Mouse (Mus musculus) kidney, postnatal 4 days (tissue): Measurements from ENCODE around the gene Btf3l4.

Experiments used
- DNase-seq, 2 experiments: peaks; one replicate each; pipeline ENCODE4 v3.0.0; 2021; ENCODE audit warnings: mixed read lengths in 2 of 2

Gene Btf3l4

DNA sequence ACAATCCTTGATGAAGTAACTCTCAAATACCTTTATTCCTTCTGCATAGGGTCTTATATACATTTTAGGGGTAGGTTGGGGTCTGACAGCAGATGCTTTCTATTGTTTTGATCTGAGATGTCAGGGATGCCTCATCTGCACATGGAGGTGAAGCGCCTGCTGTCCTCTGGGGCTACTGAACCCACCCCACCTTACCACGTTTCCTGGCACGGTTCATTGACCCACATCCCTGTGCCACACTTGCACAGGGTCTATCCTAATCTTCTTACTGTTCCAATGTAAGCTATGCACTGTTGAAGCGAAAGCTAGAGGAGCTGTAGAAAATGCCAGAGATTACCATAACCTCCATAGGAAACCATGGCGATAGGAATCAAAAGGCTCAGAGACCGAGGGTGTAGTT lies 21.9 kb downstream of the Btf3l4 start:
- DNase-seq: no peak

DNA sequence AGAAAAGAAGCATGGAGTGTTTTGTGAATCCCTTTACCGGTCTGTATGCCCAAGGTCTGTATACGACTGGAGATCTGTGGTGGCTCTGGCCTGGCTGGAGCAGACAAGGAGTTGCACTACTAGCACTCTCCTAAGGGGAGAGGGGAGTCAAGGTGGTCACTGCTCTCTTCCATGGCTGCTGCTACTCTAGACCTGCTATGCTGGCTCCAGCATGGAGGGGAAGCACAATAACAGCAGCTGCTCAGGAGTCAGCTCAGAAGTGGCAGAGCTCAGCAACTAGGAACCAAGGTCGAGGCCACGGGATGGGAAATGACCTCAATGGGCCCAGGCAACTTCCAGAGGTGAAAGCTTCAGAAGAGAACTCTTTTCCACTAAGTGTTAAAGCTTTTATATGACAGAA lies 22.3 kb downstream of the Btf3l4 start:
- DNase-seq: no peak

DNA sequence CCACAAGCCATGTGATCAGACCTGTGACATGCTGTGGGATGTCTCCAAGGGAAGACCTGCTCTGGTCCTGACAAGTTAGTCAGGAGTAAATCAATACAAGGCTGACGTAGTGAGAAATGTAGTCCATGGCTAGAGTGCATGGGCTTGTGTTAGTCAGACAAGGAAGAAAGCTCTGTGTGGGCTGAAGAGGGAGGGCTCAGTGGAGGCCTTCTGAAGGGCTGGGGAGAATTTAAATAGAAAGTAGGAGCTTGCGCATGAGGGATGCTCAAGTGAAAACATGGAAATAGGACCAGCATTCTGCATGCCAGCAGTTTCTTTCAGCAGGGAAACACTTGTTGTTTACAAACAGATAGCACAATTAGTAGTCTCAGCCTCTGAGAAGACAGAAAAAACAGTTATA lies 29.9 kb downstream of the Btf3l4 start:
- no peak for DNase-seq

- DNase-seq: peak; percentile 88
Measured at GRCm38 (mm10) chr4:108798083-108798830, 35.2 kb downstream of the Btf3l4 start.

DNA sequence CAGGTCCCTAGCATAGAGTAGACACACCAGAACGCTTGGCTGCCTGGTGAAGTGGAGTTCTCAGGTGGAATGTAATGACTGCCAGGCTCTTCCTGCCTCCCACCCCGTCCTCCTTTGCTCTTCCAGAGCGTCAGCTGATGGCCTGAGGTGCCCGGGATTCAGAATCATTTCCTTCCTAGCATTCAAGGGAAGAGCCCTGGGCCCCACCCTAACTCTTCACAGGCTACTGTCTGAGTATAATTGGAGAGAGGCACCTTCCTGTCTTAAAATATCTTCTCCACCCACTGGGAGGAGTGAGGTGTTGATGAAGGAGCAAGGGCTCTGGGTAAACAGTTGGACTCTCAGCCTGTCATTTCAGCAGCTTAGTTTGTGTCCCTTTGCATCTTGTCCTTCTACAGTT lies 36.7 kb downstream of the Btf3l4 start:
- no peak for DNase-seq

DNA sequence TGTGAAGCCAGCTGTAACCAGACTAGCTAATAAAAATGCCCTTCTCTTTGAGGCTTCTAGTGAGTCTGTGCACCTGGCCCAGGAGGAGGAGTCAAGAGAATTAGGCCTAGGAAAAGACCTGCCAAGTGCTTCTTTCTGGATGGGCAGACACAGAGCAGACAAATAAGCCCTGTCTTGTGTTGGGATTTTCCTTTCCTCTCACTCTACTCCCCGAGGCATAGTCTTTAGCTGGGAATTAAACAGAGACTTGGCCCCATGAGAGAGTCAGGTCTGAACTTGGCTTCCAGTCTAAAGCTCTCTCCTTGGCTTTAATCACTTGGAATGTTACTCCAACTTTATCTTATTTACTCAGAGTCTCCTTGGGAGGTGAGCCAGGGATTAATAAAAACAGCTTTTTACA lies 39.5 kb downstream of the Btf3l4 start:
- DNase-seq: no peak

DNA sequence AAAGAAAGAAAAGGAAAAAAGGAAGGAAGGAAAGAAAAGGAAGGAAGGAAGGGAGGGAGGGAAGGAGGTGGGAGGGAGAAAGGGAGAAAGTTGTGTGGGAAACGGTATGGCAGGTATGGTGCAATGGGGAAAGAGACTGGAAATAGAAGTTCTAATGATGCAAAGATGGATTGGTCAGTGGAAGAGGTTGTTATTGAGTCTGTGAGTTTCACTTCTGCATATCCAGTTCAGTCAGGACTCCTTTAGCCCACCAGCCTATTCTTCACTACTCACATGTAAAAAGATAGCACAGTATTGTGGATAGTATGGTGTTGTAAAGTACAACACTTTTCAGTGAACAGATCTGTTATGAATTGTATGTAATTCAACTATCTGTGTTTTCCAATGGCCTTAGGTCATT lies 42.9 kb downstream of the Btf3l4 start:
- no peak for DNase-seq

DNA sequence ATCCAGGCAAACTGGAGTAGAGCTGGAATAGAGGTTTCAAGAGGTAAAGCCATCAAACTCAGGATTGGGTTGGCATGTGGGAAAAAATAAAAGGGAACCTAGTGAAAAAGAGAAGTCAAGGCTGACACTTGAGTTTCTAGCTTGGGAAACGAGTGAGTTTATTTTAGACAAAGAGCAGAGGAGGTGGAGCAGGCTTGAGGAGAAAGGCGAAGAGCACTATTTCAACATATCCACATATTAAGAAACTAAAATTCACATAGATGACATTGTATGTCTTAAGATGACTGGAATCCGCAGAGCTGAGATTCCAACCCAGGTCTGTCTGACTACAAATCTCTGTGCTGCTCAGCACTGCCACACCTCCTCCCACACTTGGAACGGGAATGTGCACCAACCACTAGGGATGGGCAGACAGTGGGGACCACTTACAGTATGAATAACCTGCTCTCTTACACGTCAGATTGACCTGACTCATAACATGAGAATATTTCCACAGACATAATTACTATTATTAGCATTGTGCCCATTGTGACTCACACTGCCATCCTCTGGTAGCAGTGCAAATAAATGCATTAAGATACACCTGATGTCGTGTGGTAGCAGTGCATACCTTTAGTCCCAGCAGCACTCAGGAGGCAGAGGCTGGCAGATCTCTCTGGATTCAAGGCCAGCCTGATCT lies 44.0 kb downstream of the Btf3l4 start:
- DNase-seq: no peak

GRCm38 (mm10) chr4:108782421-108783085 lies 50.9 kb downstream of the Btf3l4 start:
- no peak for DNase-seq

DNA sequence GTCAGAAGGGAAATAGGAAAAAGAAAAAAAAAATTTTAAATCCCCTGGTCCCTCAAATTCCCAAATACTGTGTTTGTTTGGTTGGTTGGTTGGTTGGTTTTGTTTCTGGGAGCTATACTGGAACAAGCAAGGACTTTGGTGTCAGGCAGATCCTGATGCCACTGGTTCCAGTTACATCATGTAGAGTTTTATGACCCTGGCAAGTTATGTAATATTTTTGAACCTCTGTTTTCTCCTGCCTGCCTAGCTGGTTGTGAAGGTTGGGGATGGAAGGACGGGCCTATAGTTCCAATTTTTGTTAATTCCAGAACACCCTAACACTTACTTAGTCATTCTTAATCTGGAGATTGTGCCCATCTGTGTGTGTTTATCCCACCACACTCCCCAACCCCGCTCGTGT lies 51.8 kb downstream of the Btf3l4 start:
- no peak for DNase-seq

- DNase-seq: no peak
Measured at GRCm38 (mm10) chr4:108780864-108781205, 52.6 kb downstream of the Btf3l4 start.

DNA sequence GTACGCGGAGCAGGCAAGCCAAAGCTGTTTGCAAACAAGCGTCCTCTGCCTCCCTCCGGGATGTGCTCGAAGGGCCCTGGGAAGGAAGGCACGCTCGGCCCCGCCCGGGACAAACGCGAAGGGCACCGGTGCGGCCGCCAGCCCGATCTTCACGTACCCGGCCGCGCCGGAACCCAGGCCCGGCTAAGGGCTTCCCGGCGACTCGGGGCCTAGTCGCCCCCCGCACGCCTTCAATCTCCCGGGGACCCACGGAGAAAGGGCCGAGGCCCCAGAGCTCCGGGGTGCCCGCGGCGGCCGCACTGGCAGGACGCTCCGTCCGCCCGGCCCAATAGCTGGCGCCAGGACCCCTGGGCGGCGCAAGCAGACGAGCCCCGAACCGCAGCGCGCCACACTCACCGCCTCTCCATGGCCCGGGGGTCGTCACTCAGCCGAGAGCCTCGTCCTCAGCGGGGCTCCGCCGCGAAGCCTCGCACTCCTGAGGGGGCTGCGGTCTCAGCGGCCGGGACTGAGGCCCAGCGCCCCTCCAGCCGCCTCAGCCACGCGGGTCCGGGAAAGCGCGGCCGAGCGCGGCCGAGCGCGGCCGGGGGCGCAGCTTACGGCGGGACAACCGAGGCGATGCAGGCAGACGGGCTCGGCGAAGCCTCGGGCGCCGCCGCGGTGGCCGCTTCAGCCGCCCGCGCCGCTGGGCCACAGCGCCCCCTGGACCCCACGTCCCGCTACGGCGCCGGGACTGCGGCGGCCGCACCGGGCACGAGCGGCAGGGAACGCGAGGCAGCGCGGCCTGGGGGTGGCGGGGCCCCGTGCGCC lies 53.2 kb downstream of the Btf3l4 start, which contains the start of gene Zfyve9:
Gene Zfyve9, minus strand, starts transcription at position 742 of the 807 bp plus-strand sequence.
- peak; percentile 87 to 91 for DNase-seq

DNA sequence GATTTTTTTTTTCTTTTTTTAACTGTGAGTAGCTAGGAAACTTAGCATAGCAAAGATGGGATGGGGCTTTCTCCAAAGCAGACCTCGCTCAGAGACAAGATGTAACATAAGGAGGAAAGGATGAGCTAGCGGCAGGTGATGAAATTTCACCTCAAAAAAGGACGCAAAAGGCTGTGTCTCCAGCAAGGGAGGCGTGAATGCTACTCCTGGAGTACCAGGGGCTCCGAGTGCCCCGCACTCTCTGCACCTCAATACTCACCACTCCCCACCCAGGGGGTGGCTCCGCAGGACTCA lies 53.7 kb downstream of the Btf3l4 start:
- no peak for DNase-seq

GRCm38 (mm10) chr4:108768527-108768926 lies 64.9 kb downstream of the Btf3l4 start:
- no peak for DNase-seq
